Mouse (Mus musculus) embryonic facial prominence, embryonic 14.5 days (tissue): ENCODE measurements around the gene Armc8. TPM values are rescaled to one million over a fixed set of nuclear protein-coding genes. Genes with fewer than 3 reads are reported as not detected.

Experiments
- ATAC-seq: fragments of 200-750 bp; cut with Nextera tagmentation; 2 replicates; pipeline ENCODE4 v1.8.0; 2017; ENCODE audit warnings: low read depth, moderate number of reproducible peaks, moderate TSS enrichment
- DNase-seq: peaks from one replicate; pipeline ENCODE4 v3.0.0-alpha.2; 2015; ENCODE audit warnings: low spot score
- H3K27ac ChIP-seq: fragments of 300-500 bp; sonication (generic); replicated peaks from 2 replicates; pipeline ENCODE4 v1.5.1; 2014; ENCODE audit warnings: low read depth, mild to moderate bottlenecking, low read length, moderate library complexity
- H3K27me3 ChIP-seq: fragments of 300-500 bp; sonication (generic); replicated peaks from 2 replicates; pipeline ENCODE4 v1.6.1; 2014; ENCODE audit warnings: low read length; ENCODE audit not compliant: control insufficient read depth, insufficient read depth
- H3K36me3 ChIP-seq: fragments of 300-500 bp; sonication (generic); 2 replicates; pipeline ENCODE4 v1.6.1; 2014; ENCODE audit warnings: low read length, mixed read lengths; ENCODE audit not compliant: control insufficient read depth, insufficient read depth
- H3K4me1 ChIP-seq: fragments of 300-500 bp; sonication (generic); 2 replicates; pipeline ENCODE4 v1.6.1; 2014; ENCODE audit warnings: antibody characterized with exemption, low read length; ENCODE audit not compliant: control insufficient read depth, insufficient read depth
- H3K4me2 ChIP-seq: fragments of 300-500 bp; sonication (generic); 2 replicates; pipeline ENCODE4 v1.6.1; 2014; ENCODE audit warnings: low read depth, mild to moderate bottlenecking, low read length, moderate library complexity, mixed read lengths
- H3K4me3 ChIP-seq: fragments of 300-500 bp; sonication (generic); 2 replicates; pipeline ENCODE4 v1.5.1; 2014; ENCODE audit warnings: low read depth, mild to moderate bottlenecking, low read length
- H3K9ac ChIP-seq: fragments of 300-500 bp; sonication (generic); 2 replicates; pipeline ENCODE4 v1.6.1; 2014; ENCODE audit warnings: low read depth, mild to moderate bottlenecking, low read length, moderate library complexity, mixed read lengths
- H3K9me3 ChIP-seq: fragments of 300-500 bp; sonication (generic); 2 replicates; pipeline ENCODE4 v1.6.1; 2016; ENCODE audit warnings: low read length; ENCODE audit not compliant: control insufficient read depth
- WGBS: fragments of 180-500 bp; shearing (Covaris S2); extraction: QIAGEN DNeasy Blood & Tissue Kit; methylation state at CpG from one replicate; pipeline ENCODE4 v1.1.7; 2014; 5-methylcytosine and 5-hydroxymethylcytosine counted together
- polyA plus RNA-seq: library from polyadenylated mRNA; unstranded; fragments of >200 nt; fragmentation: Nextera tagmentation; extraction: Ambion mirVana; gene quantifications from 2 replicates; pipeline ENCODE4 v1.2.1, GENCODE M21; 2014

Armc8 gene
- polyA plus RNA-seq, 1 experiment from 2014 or later, result 21.0 TPM

GRCm38 (mm10) chr9:99436182-99437030, 132.3 kb downstream of the Armc8 start:
- Histone ChIP-seq H3K9ac (peak overlapping the region; percentile 90), H3K27ac (peak overlapping the region; percentile 89), H3K4me3 (peak overlapping the region; percentile 80), H3K4me2 (peak overlapping the region; percentile 88), H3K9me3 (no peaks in the 10 kb centered on the region), H3K4me1 (peaks cover 24% of the 10 kb centered on the region), H3K36me3 (no peaks in the 10 kb centered on the region), H3K27me3 (peaks cover 3% of the 10 kb centered on the region; the same call in 1 of the 2 replicates)
- peak; percentile 69 for DNase-seq
- under 1% methylated on average over 39 of the region's 86 CpGs for WGBS
- peak; percentile 81 for ATAC-seq

GRCm38 (mm10) chr9:99435619-99436181, 133.0 kb downstream of the Armc8 start:
- peaks cover 3% of the 10 kb centered on the region; the same call in 1 of the 2 replicates for H3K27me3 ChIP-seq
- H3K9me3 ChIP-seq, result no peaks in the 10 kb centered on the region
- peak; percentile 14 for ATAC-seq
- H3K4me1 ChIP-seq, result peaks cover 19% of the 10 kb centered on the region
- peak overlapping the region; percentile 88 for H3K4me2 ChIP-seq
- peak overlapping the region; percentile 89 for H3K27ac ChIP-seq
- H3K36me3 ChIP-seq, result no peaks in the 10 kb centered on the region
- H3K9ac ChIP-seq, result peak overlapping the region; percentile 90
- 8% methylated on average over 16 of the region's 16 CpGs for WGBS
- DNase-seq, result peak; percentile 43
- peak overlapping the region; percentile 80 for H3K4me3 ChIP-seq

- Histone ChIP-seq H3K9me3 (no peaks in the 10 kb centered on the region), H3K4me1 (peaks cover 19% of the 10 kb centered on the region), H3K9ac (peak overlapping the region; percentile 90), H3K27me3 (peaks cover 3% of the 10 kb centered on the region; the same call in 1 of the 2 replicates), H3K4me3 (peak overlapping the region; percentile 80), H3K36me3 (no peaks in the 10 kb centered on the region), H3K4me2 (peak overlapping the region; percentile 88), H3K27ac (peak overlapping the region; percentile 89)
- WGBS, result 11% methylated on average over 14 of the region's 14 CpGs
- peak; percentile 79 for DNase-seq
- peak; percentile 68 for ATAC-seq
Measured at GRCm38 (mm10) chr9:99434892-99435618, 133.6 kb downstream of the Armc8 start.

- no peaks in the 10 kb centered on the region for H3K27me3 ChIP-seq
- H3K9ac ChIP-seq, result no peak overlapping the region
- peak; percentile 29 for DNase-seq
- H3K36me3 ChIP-seq, result no peaks in the 10 kb centered on the region
- no peak for ATAC-seq
- H3K4me3 ChIP-seq, result no peak overlapping the region
- no peaks in the 10 kb centered on the region for H3K9me3 ChIP-seq
- WGBS, result 74% methylated on average over 4 of the region's 4 CpGs
- no peak overlapping the region for H3K4me2 ChIP-seq
- peaks cover 27% of the 10 kb centered on the region for H3K4me1 ChIP-seq
- H3K27ac ChIP-seq, result no peak overlapping the region
Measured at GRCm38 (mm10) chr9:99432478-99432877, 136.2 kb downstream of the Armc8 start.

- no peak overlapping the region for H3K4me3 ChIP-seq
- no peak overlapping the region for H3K27ac ChIP-seq
- no peaks in the 10 kb centered on the region for H3K9me3 ChIP-seq
- no peak overlapping the region for H3K9ac ChIP-seq
- no peak for ATAC-seq
- H3K4me1 ChIP-seq, result peaks cover 27% of the 10 kb centered on the region
- WGBS, result 77% methylated on average over 6 of the region's 6 CpGs
- no peaks in the 10 kb centered on the region for H3K36me3 ChIP-seq
- H3K27me3 ChIP-seq, result no peaks in the 10 kb centered on the region
- H3K4me2 ChIP-seq, result no peak overlapping the region
- DNase-seq, result no peak
Measured at GRCm38 (mm10) chr9:99431963-99432362, 136.7 kb downstream of the Armc8 start.

GRCm38 (mm10) chr9:99431346-99431745, 137.4 kb downstream of the Armc8 start:
- no peaks in the 10 kb centered on the region for H3K27me3 ChIP-seq
- no peak overlapping the region for H3K4me3 ChIP-seq
- no peaks in the 10 kb centered on the region for H3K36me3 ChIP-seq
- H3K9me3 ChIP-seq, result no peaks in the 10 kb centered on the region
- DNase-seq (no peak), ATAC-seq (no peak)
- no peak overlapping the region for H3K27ac ChIP-seq
- WGBS, result 89% methylated on average over 8 of the region's 8 CpGs
- no peak overlapping the region for H3K4me2 ChIP-seq
- H3K4me1 ChIP-seq, result peaks cover 27% of the 10 kb centered on the region
- H3K9ac ChIP-seq, result no peak overlapping the region

- H3K36me3 ChIP-seq, result no peaks in the 10 kb centered on the region
- DNase-seq (no peak), ATAC-seq (no peak)
- H3K9ac ChIP-seq, result no peak overlapping the region
- H3K4me2 ChIP-seq, result no peak overlapping the region
- H3K4me3 ChIP-seq, result no peak overlapping the region
- H3K27me3 ChIP-seq, result no peaks in the 10 kb centered on the region
- no peak overlapping the region for H3K27ac ChIP-seq
- peaks cover 27% of the 10 kb centered on the region for H3K4me1 ChIP-seq
- no peaks in the 10 kb centered on the region for H3K9me3 ChIP-seq
- 71% methylated on average over 6 of the region's 6 CpGs for WGBS
Measured at GRCm38 (mm10) chr9:99430806-99431205, 137.9 kb downstream of the Armc8 start.

GRCm38 (mm10) chr9:99429845-99430244, 138.9 kb downstream of the Armc8 start:
- DNase-seq (no peak), ATAC-seq (no peak)
- Histone ChIP-seq H3K9me3 (no peaks in the 10 kb centered on the region), H3K4me2 (no peak overlapping the region), H3K9ac (no peak overlapping the region), H3K36me3 (no peaks in the 10 kb centered on the region), H3K4me3 (no peak overlapping the region), H3K27me3 (no peaks in the 10 kb centered on the region), H3K27ac (no peak overlapping the region), H3K4me1 (peaks cover 30% of the 10 kb centered on the region)
- 81% methylated on average over 3 of the region's 3 CpGs for WGBS
